Mouse (Mus musculus) embryonic stem cell, embryonic (primary cell): ENCODE data around the gene Trat1.

Experiments used
- CTCF ChIA-PET, 4 experiments: fragments of 300-600 bp in 2 of 4; fragments of 350-600 bp in 2 of 4; sonication (Branson Sonifier 250); formaldehyde crosslinking; loops; one replicate each; lab custom pipeline; 2022; ENCODE audit warnings: inconsistent platforms in 2 of 4; lab: Charles Lee
- POLR2A ChIA-PET, 4 experiments: fragments of 300-600 bp in 2 of 4; fragments of 350-600 bp in 2 of 4; sonication (Branson Sonifier 250); formaldehyde crosslinking; loops; one replicate each; lab custom pipeline; 2022; ENCODE audit warnings: antibody characterized with exemption in 4 of 4, inconsistent platforms in 1 of 4; lab: Charles Lee

Gene Trat1

DNA sequence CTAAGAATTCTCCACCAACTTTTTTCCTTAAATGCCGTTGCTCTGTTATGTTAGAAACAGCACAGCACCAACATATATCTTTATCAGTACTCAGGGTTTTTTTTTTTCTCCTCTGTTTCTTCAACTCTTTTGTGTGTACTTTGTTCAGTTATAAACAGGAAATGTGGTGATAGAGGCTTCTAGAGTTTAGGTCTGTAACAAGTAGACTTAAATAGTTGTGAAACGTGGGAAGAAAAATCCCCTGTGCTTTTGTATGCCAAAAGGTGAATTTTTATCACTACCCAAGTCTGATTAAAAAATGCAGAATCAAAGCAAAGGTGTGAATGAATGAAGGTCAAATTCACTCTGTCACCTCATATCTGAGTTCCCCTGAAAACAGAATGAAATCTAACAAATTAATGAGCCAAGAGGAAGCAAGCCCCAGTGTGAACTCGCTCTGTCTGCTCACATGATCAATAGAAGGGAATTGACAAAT lies at the start of gene Trat1:
Trat1 (minus strand) TSS at position 51 of the 475 bp plus-strand sequence.
- ChIA-PET CTCF (no interaction called here), POLR2A (no interaction called here)

DNA sequence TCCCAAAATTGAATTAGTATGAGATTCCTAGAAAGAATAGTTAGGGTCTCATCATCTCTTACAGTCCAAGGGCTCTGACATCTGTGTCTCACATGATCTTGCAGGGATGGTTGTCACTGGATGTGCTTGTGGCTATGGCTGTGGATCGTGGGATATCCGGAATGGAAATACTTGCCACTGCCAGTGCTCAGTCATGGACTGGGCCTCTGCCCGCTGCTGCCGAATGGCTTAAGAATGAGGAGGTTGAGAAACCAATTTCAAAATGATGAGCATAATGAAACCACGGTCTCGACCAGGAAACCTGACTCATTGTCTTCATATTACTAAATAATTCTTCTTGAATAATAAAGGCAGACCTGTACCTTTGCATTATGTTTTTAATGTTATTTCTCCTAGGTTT lies 46.7 kb upstream of the Trat1 start:
- CTCF ChIA-PET, result no interaction called here
- POLR2A ChIA-PET, result no interaction called here

DNA sequence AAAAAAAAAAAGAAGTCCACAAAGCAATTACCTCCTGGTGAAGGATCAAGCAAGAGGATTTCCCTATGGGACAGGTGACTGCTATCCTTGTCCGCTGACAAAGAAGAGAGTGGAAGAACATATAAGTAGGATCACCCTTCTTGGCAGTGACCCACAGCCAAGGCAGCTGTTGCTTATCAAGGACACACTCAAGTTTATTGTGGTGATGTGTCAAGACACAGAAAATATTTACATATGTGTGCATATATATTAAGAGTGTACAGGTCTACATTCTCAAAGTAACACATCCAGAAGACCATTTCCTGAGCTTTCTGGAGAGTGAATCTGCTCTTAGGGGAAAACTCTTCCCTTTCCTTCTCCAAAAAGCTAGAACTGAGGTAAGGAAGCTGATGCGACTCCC lies 44.9 kb upstream of the Trat1 start, which contains the start of gene Retnlb:
Retnlb (plus strand) TSS at position 162 of the 400 bp plus-strand sequence.
- POLR2A ChIA-PET, result no interaction called here
- CTCF ChIA-PET, result no interaction called here

DNA sequence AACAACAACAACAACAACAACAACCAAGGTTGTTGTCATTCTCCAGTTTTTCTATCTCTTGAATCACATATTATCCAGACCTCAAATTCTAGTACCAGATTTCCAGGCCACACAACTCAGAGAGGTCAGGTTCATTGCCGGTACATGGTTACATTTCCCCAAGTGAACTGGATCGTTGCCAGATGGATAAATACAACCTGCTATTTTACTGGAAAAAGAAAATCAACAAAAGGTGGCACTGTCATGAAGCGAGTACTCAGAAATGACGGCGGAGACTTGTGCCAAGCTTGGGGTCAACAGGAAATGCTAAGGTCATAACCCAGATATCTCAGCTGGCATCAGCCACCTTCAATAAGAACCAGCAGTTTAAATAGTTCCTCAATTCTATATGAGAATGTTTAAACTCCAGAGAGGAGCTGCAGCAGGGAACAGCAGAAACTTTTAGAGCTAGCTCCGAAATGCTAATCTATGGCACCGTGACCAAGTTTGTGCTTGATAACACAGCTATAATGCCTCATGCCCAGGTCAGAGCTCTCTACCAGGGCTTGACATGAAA lies 40.1 kb upstream of the Trat1 start:
- POLR2A ChIA-PET, result no interaction called here
- CTCF ChIA-PET, result no interaction called here

DNA sequence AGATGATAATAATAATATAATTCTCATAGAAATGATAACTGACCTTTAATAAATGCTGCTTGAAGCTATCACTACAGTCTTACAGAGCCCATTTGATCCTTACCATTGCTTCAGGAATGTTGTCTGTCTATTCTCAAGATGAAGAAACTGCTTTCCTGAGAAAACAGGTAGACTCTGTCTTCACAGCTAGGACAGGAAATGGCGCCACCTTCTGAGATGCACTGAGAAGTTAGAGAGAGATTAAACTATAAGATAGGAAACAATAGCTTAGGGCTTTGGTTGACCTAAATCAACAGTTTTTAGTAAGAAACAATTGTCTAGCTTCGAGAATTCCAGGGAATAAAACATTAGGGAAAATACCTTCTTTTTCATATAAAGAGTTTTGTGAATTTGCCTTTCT lies 37.6 kb upstream of the Trat1 start:
- ChIA-PET POLR2A (interaction anchor here in 2 of 4 experiments (0.6 to 0.7 kb wide), 2 partner anchors 198 to 935 kb away, joined by 3 read pairs; no protein-coding TSS in a partner anchor), CTCF (interaction anchor here in 1 of 4 experiments (0.7 kb wide), 1 partner anchor 111 kb away, joined by 7 read pairs; no protein-coding TSS in a partner anchor)

DNA sequence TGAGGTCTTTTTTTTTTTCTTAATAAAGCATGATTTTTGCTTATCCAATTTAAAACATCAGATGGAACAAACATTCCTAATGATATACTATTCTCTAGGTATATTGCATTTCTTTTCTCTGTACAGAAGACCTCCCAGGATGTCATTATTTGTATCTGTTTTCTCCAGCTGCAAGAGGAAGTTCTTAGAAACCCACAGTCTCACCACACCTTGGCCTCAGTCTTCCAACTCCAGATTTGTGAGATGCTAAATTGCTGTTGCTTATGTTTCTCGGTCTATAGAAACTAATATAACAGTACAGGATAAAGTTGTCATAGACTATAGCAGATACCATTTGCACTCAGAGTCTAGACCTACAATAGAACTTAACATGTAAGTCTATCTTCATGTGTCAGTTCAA lies 34.7 kb upstream of the Trat1 start:
- POLR2A ChIA-PET, result no interaction called here

DNA sequence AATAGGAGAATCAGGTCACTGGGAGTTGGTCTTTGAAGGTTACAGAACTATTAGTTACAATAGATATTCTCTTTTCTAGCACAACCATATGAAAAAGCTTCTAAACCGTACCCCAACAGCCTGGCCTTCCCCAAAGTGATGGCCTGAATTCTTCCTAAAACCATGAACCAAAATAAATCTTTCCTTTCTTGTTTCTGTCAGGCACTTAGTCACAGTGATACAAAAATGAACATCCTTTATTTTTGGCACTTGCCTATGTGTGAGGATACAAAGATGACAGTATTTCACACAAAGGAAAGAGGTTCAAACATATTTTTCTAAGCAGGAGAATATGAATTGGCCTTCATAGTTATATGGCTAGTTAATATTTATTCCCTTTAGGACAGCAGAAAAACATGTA lies 33.6 kb upstream of the Trat1 start:
- POLR2A ChIA-PET, result no interaction called here
- CTCF ChIA-PET, result no interaction called here

More for the DNA sequence above, 34.7 kb upstream of the Trat1 start:
- CTCF ChIA-PET, result no interaction called here

DNA sequence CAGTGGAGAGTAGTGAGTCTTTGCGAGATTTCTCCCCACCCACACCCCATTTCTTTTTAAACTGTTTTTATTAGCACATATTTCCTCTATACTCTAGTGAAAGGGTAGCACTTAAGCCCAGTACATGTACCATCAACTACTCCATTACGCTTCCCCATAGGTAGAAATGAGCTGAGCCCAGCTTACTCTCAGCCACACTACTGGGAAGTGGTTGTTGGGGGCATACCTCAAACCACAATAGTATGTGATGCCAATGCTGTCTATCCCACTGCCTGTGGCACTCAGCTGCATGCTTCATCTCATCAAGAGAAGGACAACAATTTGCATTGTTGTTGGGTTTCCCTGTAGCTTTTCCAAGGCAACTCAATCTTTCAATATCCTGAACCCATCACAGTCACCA lies 29.1 kb upstream of the Trat1 start:
- CTCF ChIA-PET, result no interaction called here

DNA sequence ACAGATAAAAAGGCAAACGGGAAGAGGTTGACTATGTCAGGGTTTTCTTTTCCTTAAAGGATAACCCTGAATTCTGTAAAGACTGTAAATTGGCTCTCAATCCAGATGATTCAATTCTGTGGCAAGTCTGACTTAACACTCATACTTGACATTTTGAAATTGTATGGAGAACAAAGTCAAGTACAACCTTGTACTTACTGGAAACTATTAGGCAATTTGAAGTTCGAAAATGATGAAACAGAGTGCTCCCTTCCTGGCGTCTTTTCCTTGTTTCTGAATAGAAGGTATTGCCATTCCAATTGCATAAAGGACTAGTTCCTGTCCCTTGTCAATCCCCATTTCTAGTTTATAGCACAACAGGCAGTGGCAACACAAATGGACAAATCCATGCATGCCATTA lies 27.6 kb upstream of the Trat1 start:
- POLR2A ChIA-PET, result no interaction called here

More for the DNA sequence above, 29.1 kb upstream of the Trat1 start:
- POLR2A ChIA-PET, result no interaction called here

DNA sequence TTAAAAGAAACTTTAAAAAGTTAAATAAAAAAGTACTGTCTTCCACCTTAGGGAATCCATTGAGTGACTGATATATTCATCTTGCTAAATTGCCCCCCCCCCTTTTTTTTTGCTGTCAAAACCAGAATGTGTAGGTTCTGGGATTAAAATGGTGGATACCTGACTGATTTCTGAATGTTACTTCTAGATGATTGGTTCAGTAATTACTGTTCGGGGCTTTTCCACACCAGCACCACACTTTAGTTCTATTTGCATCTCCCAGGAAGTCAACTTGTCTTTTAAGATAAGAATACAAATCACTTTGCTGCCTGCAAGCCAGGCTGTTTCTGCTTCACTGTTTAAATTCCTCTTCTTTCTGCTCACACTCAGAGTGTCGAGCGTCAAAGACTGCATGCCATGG lies 26.5 kb upstream of the Trat1 start:
- ChIA-PET POLR2A (interaction anchor here in 1 of 4 experiments (0.6 kb wide), 1 partner anchor 195 kb away, joined by 7 read pairs; no protein-coding TSS in a partner anchor), CTCF (no interaction called here)

More for the DNA sequence above, 27.6 kb upstream of the Trat1 start:
- CTCF ChIA-PET, result no interaction called here

DNA sequence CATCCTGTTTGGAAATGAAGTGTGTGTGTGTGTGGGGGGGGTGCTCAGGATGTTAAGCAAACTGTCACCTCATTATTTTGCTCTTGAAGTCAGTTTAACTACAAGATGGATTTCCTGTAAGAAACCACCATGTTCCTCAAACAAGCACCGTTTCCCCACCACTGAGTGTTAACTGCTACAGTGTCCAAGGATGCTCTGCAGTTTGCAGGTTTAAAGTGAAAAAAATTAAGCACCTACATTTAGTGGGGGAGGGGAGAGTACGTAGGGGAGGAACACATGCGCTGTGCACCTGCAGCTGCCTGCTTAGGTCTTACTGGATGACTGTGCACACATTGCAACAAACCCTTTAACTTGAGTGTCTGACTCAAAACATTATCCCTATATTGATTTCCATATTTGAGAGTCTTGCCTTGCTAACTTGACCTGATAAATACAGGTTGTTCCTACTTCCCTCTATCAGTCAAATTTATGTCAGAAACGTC lies 16.9 kb upstream of the Trat1 start:
- ChIA-PET CTCF (no interaction called here), POLR2A (interaction anchor here in 1 of 4 experiments (0.6 kb wide), 1 partner anchor 91 kb away, joined by 3 read pairs; no protein-coding TSS in a partner anchor)

DNA sequence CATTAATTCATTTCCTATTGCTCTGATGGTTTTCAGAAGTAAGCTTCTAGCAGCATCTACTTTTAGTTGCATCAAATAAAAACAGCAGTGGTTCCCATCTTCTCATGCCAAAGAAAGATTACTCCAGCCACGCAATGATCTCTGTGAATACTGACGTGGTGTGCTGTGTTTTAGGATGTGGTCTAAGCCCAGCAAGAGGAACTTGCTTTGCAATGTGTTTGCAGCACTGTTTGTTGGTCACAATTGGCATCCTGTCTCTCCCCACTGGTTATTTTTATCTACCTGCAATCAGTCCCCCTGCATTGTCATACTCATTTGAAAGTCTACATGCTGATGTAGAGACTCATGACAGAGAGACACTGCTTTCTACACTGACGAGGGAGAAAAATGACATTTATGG lies 14.4 kb upstream of the Trat1 start:
- ChIA-PET CTCF (interaction anchor here in 3 of 4 experiments (0.6 to 1.3 kb wide), 2 partner anchors 9 to 1851 kb away, joined by 3 to 6 read pairs (median 4); no protein-coding TSS in a partner anchor), POLR2A (no interaction called here)

DNA sequence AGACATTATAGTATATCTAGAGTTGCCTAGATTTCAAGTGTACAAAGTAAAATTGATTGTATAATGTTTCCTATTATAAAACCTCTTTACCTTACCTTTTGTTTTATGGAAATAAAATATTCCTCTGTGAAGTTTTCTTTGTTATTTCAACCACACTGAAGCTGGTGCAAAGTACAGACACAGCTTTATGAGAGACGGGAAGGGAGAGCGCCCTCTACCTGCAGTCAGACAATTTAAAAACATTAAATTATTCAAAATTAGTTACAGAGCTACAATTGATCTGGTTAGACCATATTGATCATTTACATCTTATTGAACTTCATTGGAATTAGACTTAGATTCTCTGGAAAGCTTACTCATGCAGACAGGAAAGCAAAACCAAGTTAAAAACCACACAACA lies 5.4 kb upstream of the Trat1 start:
- ChIA-PET CTCF (interaction anchor here in 3 of 4 experiments (0.5 to 1.1 kb wide), 9 partner anchors 9 to 102 kb away, joined by 3 to 4 read pairs (median 3); no protein-coding TSS in a partner anchor), POLR2A (no interaction called here)

DNA sequence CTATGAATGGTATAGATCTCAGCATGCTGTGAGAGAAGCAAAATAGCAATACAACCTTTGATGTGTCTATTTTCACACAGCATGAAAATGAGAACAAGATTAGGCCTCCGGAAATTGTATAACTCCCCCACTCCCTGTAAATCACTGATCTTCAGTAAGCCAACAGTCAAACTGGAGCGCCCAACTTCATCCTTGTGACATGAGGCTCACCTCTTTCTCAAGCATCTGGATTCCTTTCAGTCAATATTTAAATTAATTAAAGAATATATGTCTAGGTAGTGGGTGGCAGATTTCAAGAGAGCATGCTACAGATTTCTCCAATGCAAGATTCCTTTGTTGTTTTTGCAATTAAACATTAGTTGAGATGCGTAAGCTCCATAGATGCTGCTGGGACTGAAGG lies 2.6 kb downstream of the Trat1 start:
- POLR2A ChIA-PET, result interaction anchor here in 1 of 4 experiments (0.7 kb wide), 1 partner anchor 85 kb away, joined by 5 read pairs; no protein-coding TSS in a partner anchor
- CTCF ChIA-PET, result no interaction called here

DNA sequence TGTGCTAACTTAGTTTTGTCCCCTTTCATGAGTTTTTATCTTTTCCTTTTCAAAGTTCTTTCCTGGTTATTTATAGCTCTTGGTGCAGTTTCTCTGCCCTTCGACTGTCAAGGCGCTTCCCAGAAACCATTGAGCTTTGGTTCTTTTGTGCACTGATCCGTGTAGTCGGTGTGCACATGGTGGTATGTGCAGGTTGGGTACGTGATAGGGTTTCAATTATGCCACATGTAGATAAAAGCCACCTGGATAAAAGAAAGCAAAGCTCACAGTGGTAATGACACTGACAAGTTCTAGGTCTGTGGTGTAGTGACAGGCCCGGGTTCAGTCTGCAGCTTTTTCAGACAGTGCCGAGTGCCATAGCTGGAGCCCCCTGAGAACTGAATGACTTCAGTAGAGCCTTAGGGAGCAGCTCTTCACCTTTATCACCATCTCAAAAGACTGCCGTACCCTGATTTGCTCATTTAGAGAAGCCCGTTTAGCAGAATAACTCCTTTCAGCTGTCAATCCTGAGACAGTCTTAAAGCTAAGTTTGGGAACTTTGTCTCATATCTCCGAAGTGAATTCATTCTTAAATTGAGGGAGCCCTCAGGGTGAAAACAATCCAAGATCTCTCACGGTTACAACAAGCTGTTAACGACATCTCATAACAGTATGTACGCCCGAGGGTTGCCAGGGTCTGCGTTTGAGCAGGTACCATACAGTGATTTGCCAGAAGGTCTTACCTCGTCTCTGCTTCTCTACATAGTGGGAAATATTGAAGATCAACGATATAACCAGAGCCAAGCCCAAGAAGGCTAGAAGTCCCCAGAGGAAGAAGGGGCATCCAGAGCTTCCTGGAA lies 11.0 kb downstream of the Trat1 start:
- CTCF ChIA-PET, result interaction anchor here in 2 of 4 experiments (0.9 to 1.1 kb wide), 2 partner anchors 16 kb away, joined by 3 read pairs; no protein-coding TSS in a partner anchor
- POLR2A ChIA-PET, result interaction anchor here in 1 of 4 experiments (0.6 kb wide), 1 partner anchor 232 kb away, joined by 19 read pairs; no protein-coding TSS in a partner anchor

DNA sequence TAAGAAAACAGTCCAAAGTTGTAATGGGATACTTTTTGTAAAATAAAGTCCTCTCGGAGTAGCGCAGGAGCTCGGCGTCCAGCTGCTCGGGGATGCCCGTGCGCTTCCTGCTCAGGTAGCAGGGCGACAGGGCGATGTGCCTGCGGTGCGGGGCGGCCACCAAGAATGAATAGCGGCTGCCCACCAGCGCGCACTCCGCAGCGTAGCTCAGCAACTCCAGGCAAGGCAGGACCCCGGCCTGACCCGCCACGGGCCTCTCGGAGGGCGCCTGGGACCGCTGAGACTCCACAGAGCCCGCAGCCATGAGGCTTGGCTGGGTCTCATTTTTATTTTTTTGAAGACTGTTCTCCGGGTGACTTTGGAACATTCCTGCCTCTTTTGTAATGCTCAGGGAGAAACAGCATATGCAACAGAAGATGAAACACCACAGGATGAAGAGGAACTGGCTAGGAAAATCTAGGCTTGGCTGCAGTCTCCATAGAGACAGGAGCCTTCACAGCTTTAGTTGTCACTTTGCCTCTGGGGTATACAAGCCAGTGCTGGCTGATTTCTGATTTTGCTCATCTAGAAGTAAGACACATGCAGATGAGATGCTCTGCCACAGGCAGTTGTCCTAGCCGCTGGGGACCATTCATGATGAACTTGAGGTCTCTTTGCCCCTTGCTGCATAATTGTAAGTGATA lies 21.5 kb downstream of the Trat1 start:
- POLR2A ChIA-PET, result interaction anchor here in 1 of 4 experiments (0.8 kb wide), 1 partner anchor 244 kb away, joined by 3 read pairs; the partner anchor contains the start of genes Cip2a and Dzip3
- CTCF ChIA-PET, result no interaction called here

DNA sequence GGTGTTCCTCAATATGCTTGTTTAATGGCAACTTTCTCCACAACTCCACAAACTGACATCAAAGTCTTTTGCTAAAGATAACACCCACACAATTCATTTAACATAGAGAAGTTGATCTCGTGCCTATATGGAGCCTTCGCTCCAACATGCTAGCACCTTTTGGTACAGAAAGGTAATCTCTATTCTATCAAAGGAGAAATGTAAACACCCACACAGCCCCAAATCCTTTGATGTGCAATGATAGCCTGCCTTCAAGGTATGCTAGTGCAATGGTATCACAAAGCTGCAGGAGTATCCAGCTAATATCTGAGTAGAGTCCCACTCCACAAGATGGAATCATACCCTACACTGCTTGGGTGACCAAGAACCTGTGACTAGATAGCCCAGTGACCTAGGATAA lies 26.4 kb downstream of the Trat1 start:
- ChIA-PET CTCF (no interaction called here), POLR2A (no interaction called here)

DNA sequence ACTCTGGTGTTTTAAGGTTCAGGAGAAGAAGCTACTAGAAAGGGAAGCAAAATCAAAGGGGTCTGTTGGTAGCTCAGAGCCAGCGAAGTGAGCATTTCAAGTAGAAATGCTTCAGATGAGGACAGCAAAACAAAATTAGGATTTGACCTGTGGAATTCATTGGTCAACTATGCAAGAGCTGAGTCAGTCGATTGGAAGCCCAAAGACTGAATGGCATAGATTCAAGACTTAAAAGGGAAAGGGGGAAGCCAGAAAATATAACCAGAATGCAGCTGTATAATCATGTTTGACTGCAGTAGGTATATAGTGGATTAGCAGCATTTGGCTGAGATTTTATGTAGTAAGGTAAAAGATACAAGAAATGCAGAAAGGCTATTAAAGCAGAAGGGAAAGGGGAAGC lies 26.8 kb downstream of the Trat1 start:
- ChIA-PET CTCF (no interaction called here), POLR2A (no interaction called here)

DNA sequence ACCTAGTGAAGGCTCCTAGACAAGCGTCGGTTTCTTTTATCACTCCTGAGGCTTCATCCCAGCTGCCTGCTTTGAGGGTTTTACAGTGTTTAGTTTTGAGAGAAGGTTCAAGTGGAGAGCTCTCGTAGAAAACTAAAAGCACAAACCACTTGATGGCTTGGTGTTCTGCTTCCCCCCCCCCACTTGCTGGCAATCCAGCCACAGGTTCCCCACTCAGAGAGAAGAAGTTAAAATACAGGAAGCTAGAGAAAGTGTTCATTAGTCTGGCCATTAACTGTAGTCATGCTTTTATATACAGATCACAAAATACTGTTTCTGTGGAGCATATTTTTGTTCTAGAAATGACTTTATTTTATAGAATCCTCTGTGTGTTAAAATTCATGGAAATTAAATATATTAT lies 30.3 kb downstream of the Trat1 start:
- ChIA-PET POLR2A (interaction anchor here in 2 of 4 experiments (0.5 to 0.7 kb wide), 2 partner anchors 18 to 405 kb away, joined by 3 to 5 read pairs; no protein-coding TSS in a partner anchor), CTCF (interaction anchor here in 1 of 4 experiments (0.6 kb wide), 1 partner anchor 13 kb away, joined by 3 read pairs; no protein-coding TSS in a partner anchor)
